Mouse (Mus musculus): Measurements from ENCODE around the gene Ak3.
A peak's percentile ranks its signal among the peaks of the same experiment; 100 is the strongest.

Gene Ak3

GRCm38 (mm10) chr19:28995366-28995765 lies 52.4 kb downstream of the Ak3 start:
- DNase-seq (ENCODE audit: low spot score): no peak

DNA sequence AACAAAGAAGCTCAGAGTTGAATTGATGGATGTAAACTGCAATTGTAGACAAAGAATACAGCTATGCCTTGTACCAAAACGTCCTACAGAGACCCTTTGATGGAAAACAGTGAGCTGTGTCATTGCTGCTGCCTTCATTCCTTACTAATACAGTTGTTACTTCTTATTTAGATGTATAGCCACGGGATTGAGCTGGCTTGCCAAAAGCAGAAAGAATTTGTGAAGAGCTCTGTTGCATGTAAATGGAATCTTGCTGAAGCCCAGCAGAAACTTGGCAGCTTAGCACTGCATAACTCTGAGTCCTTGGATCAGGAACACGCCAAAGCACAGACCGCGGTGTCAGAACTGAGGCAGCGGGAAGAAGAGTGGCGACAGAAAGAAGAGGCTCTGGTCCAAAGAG lies 52.9 kb downstream of the Ak3 start:
- no peak for DNase-seq (ENCODE audit: low spot score)

DNA sequence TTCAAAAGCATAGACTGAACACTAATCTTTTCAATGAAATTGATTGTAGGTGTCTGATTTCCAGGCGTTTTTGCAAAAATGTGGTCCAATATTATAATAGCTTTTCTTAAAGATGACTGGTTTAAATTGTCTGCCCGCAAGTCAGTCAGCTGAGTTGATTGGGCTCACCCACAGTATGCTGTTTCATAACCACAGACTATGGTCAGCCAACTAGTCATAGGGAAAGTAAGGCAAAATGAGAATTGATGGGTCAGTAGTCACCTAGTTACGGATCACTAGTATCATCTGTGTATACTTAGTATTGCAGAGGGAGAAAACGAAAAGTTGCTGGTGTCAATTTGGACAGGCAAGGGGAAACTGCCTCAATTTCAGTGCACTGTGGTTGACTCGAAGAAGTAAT lies 56.4 kb downstream of the Ak3 start:
- DNase-seq (ENCODE audit: low spot score): no peak

DNA sequence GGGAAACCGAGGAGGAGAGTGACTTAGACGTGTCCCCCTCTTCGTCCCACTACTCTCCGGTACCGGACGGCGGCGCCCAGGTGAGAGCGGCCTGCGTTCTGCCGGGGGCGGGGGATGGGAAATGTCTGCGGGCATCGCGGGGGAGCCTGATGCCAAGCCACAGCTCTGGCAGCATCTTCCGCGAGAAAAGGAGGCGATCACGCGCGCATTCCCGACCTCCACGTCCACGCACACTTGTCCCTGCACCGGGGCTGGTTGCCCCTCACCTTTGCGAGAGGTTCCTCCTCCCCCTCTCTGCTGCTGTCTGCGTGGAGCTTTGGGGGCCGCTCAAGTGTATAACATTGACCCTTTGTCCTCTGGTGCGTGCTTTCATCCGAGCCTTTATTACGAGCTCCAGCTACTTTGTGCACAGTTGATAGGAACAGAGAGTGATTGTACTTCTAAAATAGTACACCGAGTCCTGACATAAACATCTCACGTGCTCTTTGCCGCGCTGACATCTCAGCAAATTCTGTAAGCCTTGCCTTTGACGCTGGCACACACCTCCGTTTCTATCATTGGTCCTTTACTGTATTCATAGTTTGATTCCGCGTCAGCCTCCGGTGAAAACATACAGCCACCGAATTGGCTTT lies 57.1 kb downstream of the Ak3 start:
- DNase-seq (ENCODE audit: low spot score): peak; percentile 52

- DNase-seq (ENCODE audit: low spot score): peak; percentile 98
Measured at GRCm38 (mm10) chr19:28990194-28990589, 57.6 kb downstream of the Ak3 start, which contains the start of gene Cdc37l1. Gene Cdc37l1, plus strand, starts transcription at chr19:28990352.

DNA sequence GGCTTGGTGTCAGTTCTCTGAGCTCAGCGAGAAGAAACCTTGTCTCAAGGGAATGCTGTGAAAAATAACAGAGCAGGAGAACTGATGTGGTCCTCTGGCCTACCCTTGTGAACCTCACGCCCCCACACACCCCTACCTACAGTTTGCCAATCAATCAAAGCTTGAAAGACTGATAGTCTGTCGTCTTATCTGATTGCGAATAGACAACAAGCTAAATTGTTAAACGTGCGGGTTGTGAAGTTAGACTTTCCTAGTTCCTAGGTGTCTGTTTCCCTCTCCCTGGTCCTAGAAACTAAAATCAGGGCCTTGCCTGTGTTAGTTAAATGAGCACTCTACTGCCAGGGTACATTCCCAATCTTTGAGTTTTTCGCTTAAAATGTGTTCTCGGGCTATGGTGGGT lies 58.2 kb downstream of the Ak3 start:
- DNase-seq (ENCODE audit: low spot score): no peak

GRCm38 (mm10) chr19:28982617-28983016 lies 65.1 kb downstream of the Ak3 start:
- no peak for DNase-seq (ENCODE audit: low spot score)

DNA sequence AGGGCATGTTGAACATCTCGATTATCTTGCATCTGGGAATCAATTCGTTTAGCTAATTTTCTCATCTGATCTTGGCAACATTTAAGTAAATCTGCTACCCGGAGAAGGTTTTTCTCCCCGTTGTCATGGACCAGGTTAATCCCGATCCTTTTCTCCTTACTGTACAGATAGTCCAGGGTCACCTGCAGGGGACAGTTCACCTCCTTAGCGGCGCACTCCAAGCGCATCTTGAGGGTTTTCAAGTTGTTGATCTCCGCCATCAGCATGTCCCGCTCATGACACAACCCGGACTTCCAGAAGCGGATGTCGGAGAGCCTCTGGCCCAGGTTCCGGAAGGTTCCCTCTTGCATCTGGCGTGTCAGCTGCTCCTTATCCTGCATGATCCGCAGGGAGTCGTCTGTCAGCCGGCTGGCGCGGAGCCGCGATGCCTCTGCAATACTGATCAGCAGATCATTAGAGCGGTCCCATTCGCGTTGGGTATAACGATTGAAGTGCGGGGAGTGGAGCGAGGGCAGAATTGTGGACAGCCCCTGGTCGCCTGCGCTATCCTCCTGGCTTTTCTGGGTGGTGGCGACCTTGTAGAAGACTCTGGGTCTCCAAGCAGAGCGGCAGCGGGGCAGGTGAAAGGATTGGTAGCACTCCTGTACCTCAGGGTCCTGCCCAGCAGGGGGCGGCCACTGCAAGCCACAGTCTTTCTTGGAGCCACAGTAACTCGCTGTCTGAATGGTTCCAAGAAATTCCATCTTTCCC lies 72.7 kb downstream of the Ak3 start:
- peak; percentile 87 for DNase-seq (ENCODE audit: low spot score)

Measured in retina, embryonic 14.5 days (tissue).